8 mouse cellular contexts compared by ENCODE assay signal in genomic region chr15:97963989-97964835, GRCm38 (mm10). TPM values are rescaled to one million over a fixed set of nuclear protein-coding genes. Genes with fewer than 3 reads are reported as not detected.
A peak's percentile ranks its signal among the peaks of the same experiment; 100 is the strongest.
DNase-seq lines count a peak whose midpoint lies in the region; ATAC-seq and TF ChIP-seq lines count a peak whose summit lies in the region.

Gene Tmem106c (plus strand): TSS chr15:97964200.

- H3K36me3 ChIP-seq in hindbrain, postnatal 0 days (ENCODE audit: insufficient read depth, low read length): 0 out of 2 replicates have a peak, but pooled peaks cover 5% of the 10 kb centered on the region

- peak within 1 kb of the TSS; percentile 66 for H3K4me2 ChIP-seq in hindbrain, postnatal 0 days (ENCODE audit: low read depth, low read length)

- peak; percentile 72 for DNase-seq in WW6 (ENCODE audit: low read depth, low spot score)
- DNase-seq in cerebellum, postnatal 4 days (ENCODE audit: low spot score in 2 of 2): peak; percentile 92 to 95
- peak; percentile 94 for DNase-seq in gastrocnemius, adult 2 months
- DNase-seq in hindbrain, postnatal 0 days (ENCODE audit: low spot score): peak; percentile 96
- peak; percentile 92 to 94 for DNase-seq in left cerebral cortex, adult 2 months (ENCODE audit: extremely low spot score in 1 of 2, low spot score in 2 of 2)
- DNase-seq in right cerebral cortex, adult 2 months (ENCODE audit: low spot score in 2 of 2): peak; percentile 88 to 91
- peak; percentile 91 for DNase-seq in urinary bladder, postnatal 14 days (ENCODE audit: low spot score)

- peak within 1 kb of the TSS; percentile 92 for H3K4me3 ChIP-seq in gastrocnemius, adult 2 months
- peak within 1 kb of the TSS; percentile 55 for H3K4me3 ChIP-seq in hindbrain, postnatal 0 days (ENCODE audit: low read length)
- H3K4me3 ChIP-seq in left cerebral cortex, adult 2 months: peak within 1 kb of the TSS; percentile 92

- no peaks in the 10 kb centered on the region for H3K9me3 ChIP-seq in hindbrain, postnatal 0 days (ENCODE audit: low read length)

- 0 out of 2 replicates have a peak, but pooled peaks cover 8% of the 10 kb centered on the region for H3K4me1 ChIP-seq in hindbrain, postnatal 0 days (ENCODE audit: insufficient read depth, low read length)

- under 1% methylated on average over 67 of the region's 67 CpGs for WGBS in hindbrain, postnatal 0 days

- peak within 1 kb of the TSS; percentile 61 for H3K9ac ChIP-seq in hindbrain, postnatal 0 days (replicated peaks; ENCODE audit: low read length)

- peak within 1 kb of the TSS; percentile 92 for H3K27ac ChIP-seq in gastrocnemius, adult 2 months
- peak within 1 kb of the TSS; percentile 81 for H3K27ac ChIP-seq in hindbrain, postnatal 0 days
- peak within 1 kb of the TSS; percentile 93 for H3K27ac ChIP-seq in left cerebral cortex, adult 2 months

- peak; percentile 94 for ATAC-seq in hindbrain, postnatal 0 days
- peak; percentile 97 for ATAC-seq in megakaryocyte, adult 5-6 weeks (ENCODE audit: poor library complexity, severe bottlenecking)

- no peaks in the 10 kb centered on the region for H3K27me3 ChIP-seq in hindbrain, postnatal 0 days (ENCODE audit: insufficient read depth, low read length)

- intact Hi-C loops in gastrocnemius, adult 2 months (cut with DNase I): loop anchor here (5.0 kb wide), 2 partner anchors 193 to 213 kb away; no protein-coding TSS in a partner anchor
- intact Hi-C loops in left cerebral cortex, adult 2 months (cut with DNase I): loop anchor here (5.0 kb wide), 1 partner anchor 208 kb away; no protein-coding TSS in a partner anchor

- TF ChIP-seq CTCF in gastrocnemius, adult 2 months (IDR thresholded peaks at IDR 0.05): peak; percentile 97
- peak; percentile 88 for TF ChIP-seq CTCF in hindbrain, postnatal 0 days (IDR thresholded peaks at IDR 0.05; ENCODE audit: low read depth)
- peak; percentile 94 for TF ChIP-seq CTCF in left cerebral cortex, adult 2 months (IDR thresholded peaks at IDR 0.05)

RNA-seq across cellular contexts. Expression of gene Tmem106c, which starts in this region (rescaled TPM):
- total RNA-seq in gastrocnemius, adult 2 months (2021): 1 to 10 TPM; 4.9 to 7.3 TPM
- total RNA-seq in hindbrain, postnatal 0 days (2014; rRNA removed): 53.7 and 57.9 TPM in 2 replicates
- 55.9 and 57.9 TPM in 2 replicates for polyA plus RNA-seq in hindbrain, postnatal 0 days (2015; fragmentation: Nextera tagmentation; extraction: Ambion mirVana)
- 10 to 100 TPM; 26.6 to 31.7 TPM for total RNA-seq in left cerebral cortex, adult 2 months (2021)
- 12.4 and 18.5 TPM in 2 replicates for total RNA-seq in megakaryocyte, adult 5-6 weeks (2015)
- total RNA-seq in megakaryocyte, adult 5-6 weeks (2017): 13.5 and 14.1 TPM in 2 replicates

Comparison
In these comparisons a context has a peak if more than half of its experiments do, and no peak if none do; other contexts are left out.
1. Peak in every context shown above with its lines: DNase-seq, ATAC-seq, H3K4me3 ChIP-seq and H3K27ac ChIP-seq.